Mouse (Mus musculus): ENCODE data around the gene Ddx18. TPM values are rescaled to one million over a fixed set of nuclear protein-coding genes. Genes with fewer than 3 reads are reported as not detected.

Gene Ddx18
- total and polyA plus RNA-seq, 2 experiments from 2014 or later = 22.0 to 31.8 TPM

- no peak overlapping the region for H3K4me2 ChIP-seq (ENCODE audit: low read depth, low read length, poor library complexity, severe bottlenecking)
- no peaks in the 10 kb centered on the region for H3K27me3 ChIP-seq (ENCODE audit: insufficient read depth, low read length)
- H3K9ac ChIP-seq (replicated peaks; ENCODE audit: low read length, poor library complexity, severe bottlenecking) = no peak overlapping the region
- no peak for ATAC-seq (ENCODE audit: low FRiP score)
- H3K4me1 ChIP-seq (ENCODE audit: insufficient read depth, low read length) = no peaks in the 10 kb centered on the region
- WGBS = 91% methylated on average over 2 of the region's 2 CpGs
- no peak for DNase-seq (ENCODE audit: low spot score)
- no peak overlapping the region for H3K4me3 ChIP-seq (ENCODE audit: low read depth, low read length)
- H3K9me3 ChIP-seq (ENCODE audit: low read length) = no peaks in the 10 kb centered on the region
- no peak for TF ChIP-seq CTCF (IDR thresholded peaks at IDR 0.05)
- 0 out of 2 replicates have a peak, but pooled peaks cover 2% of the 10 kb centered on the region for H3K36me3 ChIP-seq (ENCODE audit: insufficient read depth, low read length)
- H3K27ac ChIP-seq (ENCODE audit: low read depth, low read length) = no peak overlapping the region
Observed at GRCm38 (mm10) chr1:121511966-121512365, 55.8 kb downstream of the Ddx18 start.

DNA sequence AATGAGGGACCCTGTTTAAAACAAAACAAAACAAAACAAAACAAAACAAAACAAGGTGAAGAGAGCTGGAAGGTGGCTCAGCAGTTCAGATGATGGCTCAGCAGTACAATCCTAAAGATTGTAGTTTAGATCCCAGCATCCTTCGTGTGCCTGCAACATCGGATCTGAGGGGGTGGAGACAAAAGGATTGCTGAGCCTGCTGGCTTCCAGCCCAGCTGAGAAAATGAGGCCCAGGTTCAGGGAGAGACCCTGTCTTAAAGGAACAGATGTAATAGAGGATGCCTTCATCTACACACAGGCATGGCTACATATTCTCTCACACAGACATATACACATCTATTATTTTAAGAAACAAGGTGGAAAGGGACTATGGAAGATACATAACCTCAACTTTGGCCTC lies 56.6 kb downstream of the Ddx18 start:
- Histone ChIP-seq H3K27ac (ENCODE audit: low read depth, low read length) (no peak overlapping the region), H3K9me3 (ENCODE audit: low read length) (no peaks in the 10 kb centered on the region), H3K4me3 (ENCODE audit: low read depth, low read length) (no peak overlapping the region), H3K4me1 (ENCODE audit: insufficient read depth, low read length) (no peaks in the 10 kb centered on the region), H3K36me3 (ENCODE audit: insufficient read depth, low read length) (0 out of 2 replicates have a peak, but pooled peaks cover 2% of the 10 kb centered on the region), H3K9ac (replicated peaks; ENCODE audit: low read length, poor library complexity, severe bottlenecking) (no peak overlapping the region), H3K27me3 (ENCODE audit: insufficient read depth, low read length) (no peaks in the 10 kb centered on the region), H3K4me2 (ENCODE audit: low read depth, low read length, poor library complexity, severe bottlenecking) (no peak overlapping the region)
- DNase-seq (ENCODE audit: low spot score) = peak; percentile 41
- TF ChIP-seq CTCF (IDR thresholded peaks at IDR 0.05) = no peak
- no peak for ATAC-seq (ENCODE audit: low FRiP score)
- whole genome bisulfite sequencing = 39% methylated on average over 2 of the region's 2 CpGs

DNA sequence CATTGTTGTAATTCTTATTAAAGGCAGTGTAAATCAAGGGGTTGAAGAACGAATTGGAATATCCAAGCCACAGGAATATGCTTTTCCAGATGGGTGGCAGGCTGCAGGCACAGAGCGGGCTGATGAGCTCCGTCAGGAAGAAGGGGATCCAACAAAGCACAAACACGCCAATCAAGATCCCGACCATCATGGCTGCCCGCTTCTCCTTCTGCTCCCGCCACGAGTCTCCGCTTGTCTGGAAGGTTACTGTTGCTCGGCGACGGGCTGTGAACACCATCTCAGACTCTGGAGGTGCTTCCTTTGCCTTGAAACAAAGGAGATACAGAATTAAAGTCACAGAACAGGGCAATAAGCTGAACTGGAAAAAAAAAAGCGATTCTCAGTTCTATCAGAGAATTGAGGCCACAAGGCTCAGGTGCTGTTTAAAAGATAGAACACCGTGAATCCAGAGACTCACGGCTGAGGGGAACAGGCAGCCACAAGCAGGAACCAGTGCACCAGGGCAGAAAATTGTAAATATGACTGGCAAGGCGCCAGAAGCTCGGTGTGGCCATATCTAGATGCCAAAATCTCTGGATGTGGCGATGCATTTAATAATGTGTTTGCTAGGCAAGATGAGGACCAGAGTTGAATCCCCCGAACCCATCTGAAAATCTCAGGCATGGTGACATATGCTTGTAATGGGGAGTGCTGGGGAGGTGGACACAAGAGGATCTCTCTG lies 57.2 kb downstream of the Ddx18 start:
- DNase-seq (ENCODE audit: low spot score) (peak; percentile 61), ATAC-seq (ENCODE audit: low FRiP score) (no peak)
- TF ChIP-seq CTCF (IDR thresholded peaks at IDR 0.05) = no peak
- 83% methylated on average over 19 of the region's 19 CpGs for WGBS
- H3K4me1 ChIP-seq (ENCODE audit: insufficient read depth, low read length) = no peaks in the 10 kb centered on the region
- H3K27me3 ChIP-seq (ENCODE audit: insufficient read depth, low read length) = no peaks in the 10 kb centered on the region
- no peak overlapping the region for H3K4me2 ChIP-seq (ENCODE audit: low read depth, low read length, poor library complexity, severe bottlenecking)
- H3K9me3 ChIP-seq (ENCODE audit: low read length) = no peaks in the 10 kb centered on the region
- no peak overlapping the region for H3K27ac ChIP-seq (ENCODE audit: low read depth, low read length)
- no peak overlapping the region for H3K4me3 ChIP-seq (ENCODE audit: low read depth, low read length)
- H3K36me3 ChIP-seq (ENCODE audit: insufficient read depth, low read length) = 0 out of 2 replicates have a peak, but pooled peaks cover 2% of the 10 kb centered on the region
- no peak overlapping the region for H3K9ac ChIP-seq (replicated peaks; ENCODE audit: low read length, poor library complexity, severe bottlenecking)

- Histone ChIP-seq H3K27ac (ENCODE audit: low read depth, low read length) (no peak overlapping the region), H3K4me3 (ENCODE audit: low read depth, low read length) (no peak overlapping the region), H3K4me1 (ENCODE audit: insufficient read depth, low read length) (no peaks in the 10 kb centered on the region), H3K4me2 (ENCODE audit: low read depth, low read length, poor library complexity, severe bottlenecking) (no peak overlapping the region), H3K27me3 (ENCODE audit: insufficient read depth, low read length) (no peaks in the 10 kb centered on the region), H3K9me3 (ENCODE audit: low read length) (no peaks in the 10 kb centered on the region), H3K36me3 (ENCODE audit: insufficient read depth, low read length) (0 out of 2 replicates have a peak, but pooled peaks cover 2% of the 10 kb centered on the region), H3K9ac (replicated peaks; ENCODE audit: low read length, poor library complexity, severe bottlenecking) (no peak overlapping the region)
- no peak for DNase-seq (ENCODE audit: low spot score)
- 80% methylated on average over 2 of the region's 2 CpGs for WGBS
- ATAC-seq (ENCODE audit: low FRiP score) = no peak
- TF ChIP-seq CTCF (IDR thresholded peaks at IDR 0.05) = no peak
Observed at GRCm38 (mm10) chr1:121508729-121509128, 59.1 kb downstream of the Ddx18 start.

Other genes starting within 250 kb of the Ddx18 start
- 22.9 and 24.3 TPM in 2 replicates for gene Insig2, start 235.4 kb downstream of the Ddx18 start, total RNA-seq (2014; rRNA removed)
- gene Insig2, start 235.4 kb downstream of the Ddx18 start, polyA plus RNA-seq (2015; fragmentation: Nextera tagmentation; extraction: Ambion mirVana) = 35.7 and 44.9 TPM in 2 replicates
- gene Ccdc93, start 136.9 kb downstream of the Ddx18 start, total RNA-seq (2014; rRNA removed) = 12.5 and 15.5 TPM in 2 replicates
- gene Ccdc93, start 136.9 kb downstream of the Ddx18 start, polyA plus RNA-seq (2015; fragmentation: Nextera tagmentation; extraction: Ambion mirVana) = 5.8 and 7.2 TPM in 2 replicates
- gene Htr5b, start 39.5 kb downstream of the Ddx18 start, total RNA-seq (2014; rRNA removed) = 2.7 and 5.9 TPM in 2 replicates
- gene Htr5b, start 39.5 kb downstream of the Ddx18 start, polyA plus RNA-seq (2015; fragmentation: Nextera tagmentation; extraction: Ambion mirVana) = 3.1 and 3.8 TPM in 2 replicates